Mouse (Mus musculus): Measurements from ENCODE around the gene H2afb3.
"Not testable (repeated sequence)": the region's sequence is repeated elsewhere in the genome, so short reads cannot be mapped to it uniquely, and the experiment has no call there.

Gene H2afb3

GRCm38 (mm10) chrX:120312995-120313394, at the start of gene H2afb3:
TSS of gene H2afb3 (minus strand) at chrX:120313095.
- not testable (repeated sequence) for DNase-seq (ENCODE audit: low read depth, low spot score)

GRCm38 (mm10) chrX:120301469-120302175, 11.3 kb downstream of the H2afb3 start:
- no peak for DNase-seq (ENCODE audit: low read depth, low spot score)

DNA sequence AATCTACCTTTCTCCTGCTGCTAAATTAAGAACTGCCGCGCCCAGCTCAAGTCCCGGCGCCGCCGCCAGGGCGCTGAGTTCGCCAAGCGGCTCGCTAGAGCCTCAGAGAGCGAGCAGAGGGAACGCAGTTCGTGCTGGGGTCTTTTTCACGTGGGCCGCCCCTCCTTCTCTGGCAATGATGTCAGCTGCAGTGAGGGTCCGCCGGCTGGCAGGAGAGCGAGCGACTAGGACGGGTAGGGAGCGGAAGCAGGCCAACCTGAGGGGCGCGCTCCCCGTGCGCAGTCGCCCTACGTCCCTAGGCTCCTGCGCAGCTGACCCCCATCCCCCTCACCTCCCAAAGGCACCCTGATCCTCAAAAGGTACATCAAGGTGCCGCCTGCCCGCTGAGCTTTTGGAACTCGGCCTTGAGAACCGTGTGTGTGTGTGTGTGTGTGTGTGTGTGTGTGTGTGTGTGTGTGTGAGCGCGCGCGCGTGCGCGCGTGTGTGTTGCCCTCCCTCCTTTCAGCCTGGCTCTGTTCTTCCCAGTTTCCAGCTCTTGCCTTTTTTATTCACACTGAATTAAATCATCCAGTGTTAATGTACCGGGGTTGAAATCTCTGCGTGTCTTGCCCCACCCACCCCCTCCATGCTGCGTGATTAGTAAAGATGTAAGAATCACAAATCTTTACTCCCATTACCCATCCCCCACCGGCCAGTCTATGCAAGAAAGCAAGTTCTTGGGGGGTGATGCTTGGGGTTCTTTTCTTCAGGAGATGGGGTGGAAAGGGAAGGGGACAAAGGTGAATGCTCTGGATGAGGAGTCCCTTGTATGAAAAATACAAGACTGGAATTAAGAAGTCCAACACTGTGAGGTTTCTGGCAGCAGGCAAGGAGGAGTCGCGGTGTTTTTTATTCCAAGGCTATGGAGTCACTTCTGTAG, 19.8 kb downstream of the H2afb3 start:
- peak; percentile 32 for DNase-seq (ENCODE audit: low read depth, low spot score)

GRCm38 (mm10) chrX:120291696-120292095, 21.2 kb downstream of the H2afb3 start:
- DNase-seq (ENCODE audit: low read depth, low spot score): no peak

- no peak for DNase-seq (ENCODE audit: low read depth, low spot score)
These were observed 22.0 kb downstream of the H2afb3 start for GRCm38 (mm10) chrX:120290900-120291280.

GRCm38 (mm10) chrX:120290011-120290899, 22.6 kb downstream of the H2afb3 start, which contains the start of gene Pcdh11x:
TSS of gene Pcdh11x (plus strand) at chrX:120290259.
- DNase-seq (ENCODE audit: low read depth, low spot score): peak; percentile 31

- no peak for DNase-seq (ENCODE audit: low read depth, low spot score)
These were observed 25.4 kb downstream of the H2afb3 start for GRCm38 (mm10) chrX:120287502-120287901.

DNA sequence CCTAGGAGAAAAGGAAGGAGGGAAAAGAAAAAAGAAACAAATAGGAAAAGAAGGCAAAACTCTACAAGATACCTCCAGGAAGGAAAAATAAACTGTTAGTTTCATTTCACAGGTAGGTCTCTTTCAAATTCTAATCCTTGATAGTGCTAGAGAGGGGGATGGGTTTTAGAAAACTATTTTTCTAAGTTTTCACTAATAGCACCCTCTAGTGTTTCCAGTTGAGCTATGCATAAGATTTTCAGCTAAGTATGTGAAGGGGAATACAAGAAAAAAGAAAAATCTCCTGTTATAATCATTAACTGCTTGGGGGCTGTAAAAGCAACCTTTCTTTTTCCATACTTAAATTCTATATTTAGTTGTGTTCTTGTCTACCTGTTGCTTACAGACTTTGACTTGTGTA, 27.4 kb downstream of the H2afb3 start:
- DNase-seq (ENCODE audit: low read depth, low spot score): no peak

Measured in ES-CJ7 (cell line).